Mouse (Mus musculus) neutrophil, adult 83 days (primary cell): Measurements from ENCODE around the gene Unc13a. TPM values are rescaled to one million over a fixed set of nuclear protein-coding genes. Genes with fewer than 3 reads are reported as not detected.

ENCODE experiments used
- total RNA-seq, 2 experiments: library from RNA; stranded (reverse); gene quantifications; one replicate each; pipeline ENCODE4 v1.2.4; 2023

The Unc13a gene
- total RNA-seq: under 1 TPM; 0.13 to 0.38 TPM

DNA sequence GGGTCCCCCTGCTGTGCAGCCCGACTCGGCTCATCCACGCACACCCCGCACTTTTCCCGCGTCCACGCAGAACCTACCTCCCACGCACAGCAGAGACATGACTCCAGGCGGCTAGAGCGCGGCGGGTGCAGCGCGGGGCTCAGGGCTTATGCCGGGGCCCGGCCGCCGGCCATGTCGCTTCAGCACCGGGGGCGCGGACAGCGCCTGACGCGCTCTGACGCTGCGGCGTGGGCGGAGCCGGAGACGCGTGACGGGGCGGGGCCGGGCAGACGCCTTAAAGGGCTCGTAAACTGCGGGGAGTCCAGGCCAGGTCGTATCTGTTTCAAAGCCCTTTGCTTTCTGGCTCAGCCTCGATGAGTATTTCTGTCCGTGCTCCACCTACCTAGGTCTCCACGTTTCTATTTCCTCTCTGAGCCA, at the start of gene Unc13a:
TSS of gene Unc13a (minus strand) at position 209 of the 417 bp plus-strand sequence.

GRCm38 (mm10) chr8:71701414-71702086, 30.0 kb upstream of the Unc13a start, which contains the start of gene B3gnt3:
Gene B3gnt3 (minus strand): TSS chr8:71701789.

GRCm38 (mm10) chr8:71689028-71689427, 17.5 kb upstream of the Unc13a start, which contains the start of gene Insl3:
Gene Insl3 (plus strand): TSS chr8:71689214.

GRCm38 (mm10) chr8:71676020-71676741, 4.6 kb upstream of the Unc13a start, which contains the start of gene Jak3:
Gene Jak3 (plus strand): TSS chr8:71676296.

DNA sequence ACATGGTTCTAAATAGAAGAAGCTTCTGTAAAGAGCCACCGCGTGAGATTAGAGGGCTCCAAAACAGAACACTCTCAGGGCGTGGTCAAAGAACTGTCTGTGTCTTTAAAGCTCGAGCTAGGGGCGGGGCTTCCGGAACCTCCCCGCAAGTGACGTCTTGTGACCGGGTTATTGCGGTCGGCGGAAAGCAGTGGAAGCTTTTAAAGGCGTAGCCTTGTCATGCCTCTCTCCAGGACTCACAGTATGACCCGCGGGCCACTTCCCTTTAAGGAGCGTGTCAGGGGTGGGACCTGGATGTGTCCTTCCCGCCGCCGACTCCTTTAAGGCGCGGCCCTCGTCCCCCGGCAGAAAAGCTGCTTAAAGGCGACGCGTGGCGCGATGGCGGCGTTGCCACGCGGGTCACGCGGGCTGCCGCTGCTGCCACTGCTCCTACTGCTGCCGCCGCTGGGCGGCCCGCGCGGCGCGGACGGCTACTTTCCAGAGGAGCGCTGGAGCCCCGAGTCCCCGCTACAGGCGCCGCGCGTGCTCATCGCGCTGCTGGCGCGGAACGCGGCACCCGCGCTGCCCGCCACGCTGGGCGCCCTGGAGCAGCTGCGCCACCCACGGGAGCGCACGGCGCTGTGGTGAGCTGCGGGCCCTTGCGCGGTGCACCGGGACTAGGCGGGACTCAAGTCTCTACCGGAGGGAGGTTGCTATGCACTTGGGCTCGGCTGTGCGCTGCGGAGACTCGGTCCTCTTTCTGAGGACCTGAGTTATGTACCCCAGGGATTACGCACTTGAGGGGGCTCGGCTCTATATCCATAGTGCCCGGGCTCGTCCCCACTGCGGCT, 60.5 kb downstream of the Unc13a start, which contains the start of gene Colgalt1:
TSS of gene Colgalt1 (plus strand) at position 177 of the 830 bp plus-strand sequence.

GRCm38 (mm10) chr8:71597451-71597850, 74.1 kb downstream of the Unc13a start, which contains the start of gene Fam129c:
Gene Fam129c (plus strand): TSS chr8:71597648.

DNA sequence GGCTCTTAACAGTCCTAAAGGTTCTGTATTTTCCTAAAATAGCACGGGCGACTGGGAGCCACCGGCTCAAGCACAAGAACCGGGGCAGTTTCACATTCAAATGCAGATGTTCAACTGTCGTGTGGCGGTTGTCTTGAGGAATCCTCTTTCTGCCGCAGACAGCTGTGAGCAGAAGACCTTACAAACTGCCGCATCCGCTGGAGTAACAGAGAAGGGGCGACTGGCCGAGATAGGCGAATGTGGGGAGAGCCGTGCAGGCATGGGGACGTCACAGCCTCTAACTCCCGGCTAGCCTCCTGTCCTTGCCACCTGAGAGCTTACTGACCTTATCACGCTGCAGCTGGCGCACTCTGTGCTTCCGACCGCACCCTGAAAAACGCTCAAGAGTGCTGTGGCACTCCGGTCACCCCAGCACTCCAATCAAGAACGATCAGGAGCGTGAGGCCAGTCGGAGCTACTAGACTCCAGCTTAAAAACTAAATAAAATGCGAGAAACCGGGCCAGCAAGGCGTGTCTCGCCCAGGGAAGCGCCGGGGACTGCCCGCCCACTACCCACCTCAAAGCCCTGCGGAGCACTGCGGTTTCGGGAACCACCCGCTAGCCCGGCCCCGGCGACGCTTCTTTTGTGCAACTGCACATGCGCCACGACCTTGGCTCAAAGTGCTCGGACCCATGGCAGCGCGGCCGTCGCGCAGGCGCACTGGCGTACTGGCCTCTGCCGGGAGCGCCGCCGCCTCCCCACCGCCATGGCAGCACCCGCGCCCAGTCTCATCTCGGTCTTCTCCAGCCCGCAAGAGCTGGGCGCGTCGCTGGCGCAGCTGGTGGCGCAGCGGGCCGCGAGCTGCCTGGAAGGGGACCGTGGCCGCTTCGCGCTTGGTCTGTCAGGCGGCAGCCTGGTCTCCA, 79.8 kb downstream of the Unc13a start, which contains the start of gene Pgls:
TSS of gene Pgls (plus strand) at position 706 of the 903 bp plus-strand sequence.

Other genes with a start within 250 kb of the Unc13a start
- 1 to 10 TPM; 4.8 to 5.6 TPM for gene Abhd8, start 208.1 kb downstream of the Unc13a start, total RNA-seq
- 10 to 100 TPM; 33.7 to 34.1 TPM for gene Mrpl34, start 206.8 kb downstream of the Unc13a start, total RNA-seq
- gene Dda1, start 202.6 kb downstream of the Unc13a start, total RNA-seq: 10 to 100 TPM; 72.6 to 81.2 TPM
- 1 to 10 TPM; 3.4 to 4.5 TPM for gene Ano8, start 185.8 kb downstream of the Unc13a start, total RNA-seq
- 10 to 100 TPM; 11.0 to 13.3 TPM for gene Gtpbp3, start 183.7 kb downstream of the Unc13a start, total RNA-seq
- gene Plvap, start 160.0 kb downstream of the Unc13a start, total RNA-seq: under 1 TPM; 0.40 to 0.44 TPM
- under 1 TPM; 0.31 to 0.38 TPM for gene Ccdc194, start 146.0 kb downstream of the Unc13a start, total RNA-seq
- 10 to 100 TPM; 20.1 to 22.3 TPM for gene Bst2, start 134.3 kb downstream of the Unc13a start, total RNA-seq
- 10 to 100 TPM; 27.2 to 31.8 TPM for gene Mvb12a, start 128.8 kb downstream of the Unc13a start, total RNA-seq
- under 1 TPM in 1 of 2 experiments, not detected in 1; 0.42 TPM for gene Tmem221, start 112.9 kb downstream of the Unc13a start, total RNA-seq
- not detected for gene Nxnl1, start 105.2 kb downstream of the Unc13a start, total RNA-seq
- gene Slc27a1, start 102.9 kb downstream of the Unc13a start, total RNA-seq: 1 to 10 TPM in 1 of 2 experiments, under 1 TPM in 1; 0.88 to 1.3 TPM
- 10 to 100 TPM; 83.8 to 84.4 TPM for gene Pgls, start 79.6 kb downstream of the Unc13a start, total RNA-seq
- gene Fam129c, start 74.1 kb downstream of the Unc13a start, total RNA-seq: 1 to 10 TPM; 5.6 to 7.0 TPM
- 10 to 100 TPM; 46.9 to 48.6 TPM for gene Colgalt1, start 60.8 kb downstream of the Unc13a start, total RNA-seq
- gene Jak3, start 4.5 kb upstream of the Unc13a start, total RNA-seq: 10 to 100 TPM; 13.8 to 21.0 TPM
- 1 to 10 TPM; 3.4 to 7.7 TPM for gene Insl3, start 17.5 kb upstream of the Unc13a start, total RNA-seq
- under 1 TPM; 0.13 to 0.15 TPM for gene B3gnt3, start 30.0 kb upstream of the Unc13a start, total RNA-seq
- gene Fcho1, start 54.0 kb upstream of the Unc13a start, total RNA-seq: 10 to 100 TPM; 57.7 to 61.1 TPM
- gene Zfp709, start 210.3 kb upstream of the Unc13a start, total RNA-seq: 1 to 10 TPM; 3.5 to 4.4 TPM
- gene Zfp882, start 236.9 kb upstream of the Unc13a start, total RNA-seq: 1 to 10 TPM; 1.4 to 2.1 TPM
- 1 to 10 TPM; 6.3 to 7.9 TPM for gene Zfp617, start 236.9 kb upstream of the Unc13a start, total RNA-seq